Mouse (Mus musculus): ENCODE measurements around the gene Gm5148. TPM values are rescaled to one million over a fixed set of nuclear protein-coding genes. Genes with fewer than 3 reads are reported as not detected.

The Gm5148 gene
- 12.9 TPM for polyA plus RNA-seq (2014; fragmentation: Illumina TruSeq; extraction: RNeasy Lipid Tissue Mini Kit (QIAGEN cat#74804); ENCODE audit: low read depth, low replicate concordance)

DNA sequence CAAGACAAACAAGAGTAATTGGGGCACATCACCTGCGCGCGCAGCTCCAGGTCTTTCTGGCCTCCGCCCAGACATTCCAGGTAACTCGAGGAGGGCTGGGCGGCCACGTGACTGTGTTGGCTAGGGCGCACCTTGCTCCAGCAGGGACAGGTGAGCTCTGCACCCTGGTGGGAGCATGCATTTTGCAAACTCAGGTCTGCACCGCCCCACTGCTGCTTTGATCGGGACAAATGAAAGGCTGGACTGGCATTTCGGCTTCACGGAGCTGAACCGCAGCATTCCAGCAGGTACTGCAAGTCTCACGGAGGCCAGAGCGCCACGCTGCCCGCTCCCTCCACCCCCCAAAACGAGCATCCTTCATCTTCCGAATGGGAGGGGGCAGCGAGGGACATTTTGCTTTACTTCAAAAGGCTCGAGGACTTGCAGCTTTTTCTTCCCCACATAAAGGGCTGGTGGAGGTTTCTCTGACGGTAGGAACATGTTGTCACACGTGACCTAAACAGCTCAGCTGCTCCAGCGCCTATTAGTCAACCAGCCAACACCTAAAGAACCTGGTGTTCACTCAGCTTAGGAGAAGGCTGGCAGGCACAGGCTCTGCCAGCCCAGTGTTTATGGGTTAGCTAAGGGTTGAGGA is at the start of gene Gm5148:
TSS of gene Gm5148 (minus strand) at position 320 of the 634 bp plus-strand sequence.

Other genes starting within 250 kb of the Gm5148 start
- gene Spry1, start 84.5 kb downstream of the Gm5148 start, polyA plus RNA-seq (2014; fragmentation: Illumina TruSeq; extraction: RNeasy Lipid Tissue Mini Kit (QIAGEN cat#74804); ENCODE audit: low read depth, low replicate concordance): 39.2 TPM